Mouse (Mus musculus): ENCODE data around the gene Neurl1a.

Gene Neurl1a

GRCm38 (mm10) chr19:47279788-47280532, 101.3 kb downstream of the Neurl1a start:
- peak in 1 of 2 experiments; percentile 76 for DNase-seq (ENCODE audit: inconsistent age in 2 of 2, low spot score in 1 of 2)

- DNase-seq (ENCODE audit: inconsistent age in 2 of 2, low spot score in 1 of 2) = peak; percentile 34 to 50
Observed at GRCm38 (mm10) chr19:47280894-47281293, 102.3 kb downstream of the Neurl1a start.

GRCm38 (mm10) chr19:47282050-47282454, 103.4 kb downstream of the Neurl1a start:
- peak in 1 of 2 experiments; percentile 64 for DNase-seq (ENCODE audit: inconsistent age in 2 of 2, low spot score in 1 of 2)

- DNase-seq (ENCODE audit: inconsistent age in 2 of 2, low spot score in 1 of 2) = no peak
Observed at GRCm38 (mm10) chr19:47282688-47283215, 104.1 kb downstream of the Neurl1a start.

- DNase-seq (ENCODE audit: inconsistent age in 2 of 2, low spot score in 1 of 2) = no peak
Observed at GRCm38 (mm10) chr19:47285581-47285980, 107.0 kb downstream of the Neurl1a start.

- DNase-seq (ENCODE audit: inconsistent age in 2 of 2, low spot score in 1 of 2) = no peak
Observed at GRCm38 (mm10) chr19:47286886-47287450, 108.3 kb downstream of the Neurl1a start.

DNA sequence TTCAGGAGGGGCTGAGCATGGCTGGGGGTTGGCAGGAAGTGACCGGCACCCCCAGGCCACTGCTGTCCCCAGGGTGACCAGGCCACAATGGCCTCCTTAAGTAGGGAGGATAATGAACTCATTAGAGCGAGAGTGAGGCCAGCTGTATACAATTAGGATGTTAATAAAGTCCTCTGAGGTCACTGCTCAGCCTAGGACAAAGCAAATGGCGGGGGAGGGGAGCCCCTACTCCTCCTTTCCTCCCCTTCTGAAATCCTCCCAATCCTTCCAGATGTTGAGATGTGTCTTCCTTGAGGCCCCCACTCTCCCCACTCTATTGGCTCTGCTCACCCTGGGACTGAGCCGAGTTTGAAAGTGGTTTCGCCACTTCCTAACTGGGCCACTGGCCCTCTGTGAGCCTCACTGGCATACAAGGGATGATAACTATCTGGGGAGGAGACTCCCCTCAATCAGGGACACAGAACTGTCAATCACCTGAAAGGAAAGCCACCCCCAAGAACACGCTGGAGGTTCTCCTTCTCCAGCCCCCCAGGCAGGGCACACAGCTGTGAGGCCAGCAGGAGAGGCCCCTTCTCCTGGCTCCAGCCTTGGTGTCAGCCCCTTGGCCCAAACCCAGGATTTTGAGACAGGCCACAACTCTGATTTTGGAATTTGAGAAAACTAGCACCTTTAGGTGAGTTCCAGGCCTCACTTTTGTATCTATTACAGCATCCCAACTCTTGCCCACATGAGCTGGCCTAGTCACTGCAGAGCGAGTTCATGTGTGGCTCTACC, 112.9 kb downstream of the Neurl1a start:
- peak in 1 of 2 experiments; percentile 39 for DNase-seq (ENCODE audit: inconsistent age in 2 of 2, low spot score in 1 of 2)

GRCm38 (mm10) chr19:47292451-47292951, 113.9 kb downstream of the Neurl1a start:
- peak in 1 of 2 experiments; percentile 40 for DNase-seq (ENCODE audit: inconsistent age in 2 of 2, low spot score in 1 of 2)

DNA sequence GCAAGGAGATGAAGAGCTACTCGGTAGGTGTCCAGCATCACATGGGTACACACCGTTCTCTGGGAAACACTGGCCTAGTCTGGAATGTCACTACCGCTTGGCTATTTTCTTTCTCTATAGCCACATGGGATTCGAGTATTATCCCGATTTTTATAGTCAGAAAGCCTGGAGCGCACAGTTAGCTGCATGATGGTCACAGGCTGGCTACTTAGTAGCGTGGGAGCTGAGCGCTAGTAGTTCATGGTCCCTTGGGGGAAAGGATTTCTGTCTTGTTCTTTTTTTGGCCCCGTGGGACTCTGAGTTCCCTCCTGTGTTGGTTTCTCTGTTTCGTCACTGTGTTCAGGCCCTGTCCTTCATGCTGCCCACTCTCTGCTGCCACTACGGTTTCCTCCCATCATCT, 119.5 kb downstream of the Neurl1a start:
- no peak for DNase-seq (ENCODE audit: inconsistent age in 2 of 2, low spot score in 1 of 2)

DNA sequence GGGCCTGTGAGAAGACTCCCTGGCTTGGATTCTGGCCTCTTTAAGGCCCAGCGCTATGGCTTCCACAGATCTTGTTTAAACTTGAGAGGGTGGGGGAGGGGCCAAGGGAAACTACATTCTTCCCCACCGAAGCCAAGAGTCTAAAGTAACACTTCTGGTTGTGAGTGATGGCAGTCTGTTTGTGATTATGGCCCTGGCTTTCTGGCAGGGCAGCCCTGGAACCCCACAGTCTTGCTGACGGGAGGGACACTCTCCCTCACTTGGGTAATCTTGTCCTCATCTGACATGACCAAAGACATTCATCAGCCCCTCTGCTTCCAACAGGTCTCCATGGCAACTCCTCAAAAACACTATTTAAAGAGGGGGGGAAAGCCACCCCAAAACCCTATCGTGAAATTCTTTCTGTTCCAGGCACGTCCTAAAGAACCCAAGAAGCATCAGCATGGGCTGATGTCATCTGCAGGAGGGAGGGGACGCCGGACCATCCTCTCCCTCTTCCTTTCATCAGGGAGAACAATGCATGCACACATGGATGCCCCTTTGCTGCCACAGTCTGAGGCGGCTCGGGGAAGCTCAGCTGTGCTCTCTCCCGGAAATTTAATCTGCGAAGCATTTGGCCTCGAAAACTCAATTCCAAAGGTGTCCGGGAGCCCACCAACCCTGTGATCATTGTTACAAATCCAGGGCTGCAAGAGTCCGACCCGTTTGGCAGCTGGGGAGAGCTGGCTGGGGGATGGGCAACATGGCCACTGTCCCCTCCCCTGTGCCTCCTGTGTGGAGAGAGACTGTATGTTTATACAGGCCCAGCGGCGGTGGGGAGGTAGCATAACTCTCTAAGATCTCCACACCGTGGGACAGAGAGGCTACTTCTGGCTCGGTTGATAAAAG, 122.9 kb downstream of the Neurl1a start:
- DNase-seq (ENCODE audit: inconsistent age in 2 of 2, low spot score in 1 of 2) = peak in 1 of 2 experiments; percentile 47

GRCm38 (mm10) chr19:47302191-47302852, 123.7 kb downstream of the Neurl1a start:
- DNase-seq (ENCODE audit: inconsistent age in 2 of 2, low spot score in 1 of 2) = peak in 1 of 2 experiments; percentile 77

DNA sequence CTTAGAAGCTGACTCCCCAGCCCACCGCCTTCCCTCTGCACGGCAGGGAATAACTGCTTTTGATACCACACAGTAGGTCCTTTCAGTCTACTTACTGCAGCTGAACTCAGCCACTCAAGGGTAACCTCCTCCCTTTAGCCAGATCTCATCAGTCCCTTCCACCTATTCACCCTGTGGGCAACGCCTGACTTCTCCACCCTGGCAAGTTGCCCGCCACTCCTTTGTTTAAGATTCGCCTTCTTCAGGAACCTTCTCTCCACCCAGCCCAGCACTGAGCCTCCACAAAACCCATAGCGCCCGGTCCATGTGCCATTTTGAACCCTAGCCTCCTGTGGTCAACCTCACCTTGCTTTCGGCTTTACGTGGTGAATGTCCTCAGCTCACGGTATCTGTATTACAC, 124.5 kb downstream of the Neurl1a start:
- DNase-seq (ENCODE audit: inconsistent age in 2 of 2, low spot score in 1 of 2) = no peak

DNA sequence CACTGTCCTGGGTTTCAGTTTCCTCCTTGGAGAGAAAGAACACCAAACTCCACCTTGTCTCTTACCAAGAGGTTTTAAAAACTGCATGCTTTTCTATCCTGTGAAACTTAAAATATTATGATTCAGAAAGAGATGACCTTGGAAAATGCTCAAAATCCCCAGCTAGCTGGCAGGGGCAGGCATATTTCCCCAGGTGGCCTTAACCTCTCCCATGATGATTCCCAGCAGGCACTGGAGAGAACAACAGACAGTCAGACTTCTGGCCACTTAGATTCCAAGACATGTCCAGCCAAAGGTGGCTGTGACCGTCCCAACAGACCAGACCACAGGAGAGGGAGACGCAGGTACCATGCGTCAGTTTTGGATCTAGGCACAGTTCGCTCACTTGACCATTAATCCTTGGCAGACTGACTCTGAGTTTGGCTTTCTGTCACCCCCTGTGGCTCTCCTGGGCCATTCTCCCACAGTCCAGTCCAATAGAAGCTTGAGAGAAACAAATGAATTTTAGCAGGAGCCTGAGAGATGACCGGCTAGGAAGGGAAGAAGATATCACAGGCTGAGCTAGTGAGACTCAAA, 125.6 kb downstream of the Neurl1a start:
- peak; percentile 54 to 85 for DNase-seq (ENCODE audit: inconsistent age in 2 of 2, low spot score in 1 of 2)

- no peak for DNase-seq (ENCODE audit: inconsistent age in 2 of 2, low spot score in 1 of 2)
Observed at GRCm38 (mm10) chr19:47305401-47305800, 126.8 kb downstream of the Neurl1a start.

DNA sequence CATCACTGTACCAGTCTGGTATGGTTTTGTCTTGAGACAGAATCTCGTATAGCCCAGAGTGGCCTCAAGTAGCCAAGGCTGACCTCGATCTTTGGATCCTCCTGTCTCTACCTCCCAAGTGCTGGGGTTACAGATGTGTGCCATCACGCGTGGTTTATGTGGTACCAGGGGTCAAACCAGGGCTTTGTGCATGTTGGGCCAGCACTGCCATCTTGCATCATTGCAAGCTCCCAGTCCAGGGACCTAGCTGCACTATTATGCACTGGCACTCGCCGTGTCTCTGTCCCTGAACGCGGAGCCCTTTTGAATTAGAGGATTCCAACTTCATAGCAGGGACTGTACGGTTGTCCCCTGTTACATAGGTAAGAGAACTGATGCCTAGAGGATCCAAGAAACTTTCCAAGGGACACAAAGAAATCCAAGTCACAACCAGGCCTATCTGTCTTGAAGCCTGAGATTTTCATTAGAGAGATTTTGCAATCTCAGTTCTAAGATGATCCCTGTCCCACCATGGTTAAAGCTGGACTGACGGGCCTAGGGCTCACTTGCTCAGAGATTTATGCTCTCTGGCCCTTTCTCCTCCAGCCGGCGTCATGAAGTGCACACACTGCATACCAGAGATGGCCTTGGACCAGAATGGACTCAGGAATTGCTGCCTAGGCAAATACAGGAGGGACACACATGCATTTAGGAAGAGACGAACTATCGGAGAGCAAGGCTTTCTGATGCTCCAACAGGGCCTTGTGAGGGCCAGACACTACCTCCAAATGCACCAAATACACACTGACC, 127.7 kb downstream of the Neurl1a start:
- peak; percentile 64 to 77 for DNase-seq (ENCODE audit: inconsistent age in 2 of 2, low spot score in 1 of 2)

- no peak for DNase-seq (ENCODE audit: inconsistent age in 2 of 2, low spot score in 1 of 2)
Observed at GRCm38 (mm10) chr19:47306917-47307315, 128.3 kb downstream of the Neurl1a start.
